Mouse (Mus musculus): ENCODE results near the gene Cnn2.

The Cnn2 gene

DNA sequence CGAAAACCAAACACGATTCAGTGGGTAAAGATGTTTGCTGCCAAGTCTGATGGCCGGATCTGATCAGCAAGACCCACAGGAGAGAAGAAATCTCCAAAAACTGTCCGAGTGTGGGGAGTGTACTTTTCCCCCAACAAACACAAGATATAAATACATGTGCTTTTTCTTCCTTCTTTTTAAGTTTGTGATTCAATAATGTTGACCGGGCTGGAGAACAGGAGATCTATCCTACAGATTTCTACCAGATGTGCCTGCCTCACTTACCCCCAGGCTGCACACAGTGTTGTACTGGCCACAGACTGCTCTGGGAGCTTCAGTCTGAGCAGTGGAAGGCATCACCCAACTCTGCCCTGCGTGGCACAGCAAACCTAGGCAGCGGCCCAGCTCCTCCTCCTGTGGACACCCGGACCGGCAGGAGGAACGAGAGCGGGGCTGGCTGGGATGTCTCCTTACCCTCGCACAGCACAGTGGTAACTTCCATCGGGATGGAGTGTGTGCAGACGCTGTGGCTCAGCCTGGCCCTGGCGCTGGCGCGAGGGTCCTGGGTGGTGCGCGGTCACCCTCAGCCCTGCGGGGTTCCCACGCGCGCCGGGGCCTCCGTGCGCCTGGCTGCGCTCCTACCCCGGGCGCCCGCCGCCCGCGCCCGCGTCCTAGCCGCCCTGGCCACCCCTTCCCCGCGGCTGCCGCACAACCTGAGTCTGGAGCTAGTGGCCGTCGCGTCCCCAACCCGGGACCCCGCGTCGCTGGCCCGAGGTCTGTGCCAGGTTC is 17.8 kb upstream of the Cnn2 start, which contains the start of gene Grin3b:
Grin3b (plus strand) TSS at position 301 of the 768 bp plus-strand sequence.
- DNase-seq: no peak

DNA sequence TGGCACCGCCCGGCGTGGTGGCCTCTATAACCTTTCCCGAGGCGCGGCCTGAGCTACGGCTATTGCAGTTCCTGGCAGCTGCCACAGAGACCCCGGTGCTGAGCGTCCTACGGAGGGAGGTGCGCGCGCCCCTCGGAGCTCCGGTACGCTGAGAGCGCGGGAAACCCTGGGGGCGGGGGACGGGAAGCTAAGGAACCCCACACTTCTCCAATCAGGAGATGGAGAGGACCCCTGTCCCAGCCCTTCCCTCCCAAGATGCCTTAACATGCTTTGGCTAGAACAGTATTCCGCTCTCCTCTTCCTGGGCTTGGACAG is 17.2 kb upstream of the Cnn2 start:
- no peak for DNase-seq

DNA sequence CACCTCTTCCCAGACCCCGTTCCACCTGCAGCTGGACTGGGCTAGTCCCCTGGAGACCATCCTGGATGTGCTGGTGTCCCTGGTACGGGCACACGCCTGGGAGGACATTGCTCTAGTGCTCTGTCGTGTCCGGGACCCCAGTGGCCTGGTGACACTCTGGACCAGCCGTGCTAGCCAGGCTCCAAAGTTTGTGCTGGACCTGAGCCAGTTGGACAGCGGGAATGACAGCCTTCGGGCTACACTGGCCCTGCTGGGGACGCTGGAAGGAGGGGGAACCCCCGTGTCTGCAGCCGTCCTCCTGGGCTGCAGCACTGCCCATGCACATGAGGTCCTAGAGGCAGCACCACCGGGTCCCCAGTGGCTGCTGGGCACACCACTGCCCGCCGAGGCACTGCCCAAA is 15.6 kb upstream of the Cnn2 start:
- no peak for DNase-seq

DNA sequence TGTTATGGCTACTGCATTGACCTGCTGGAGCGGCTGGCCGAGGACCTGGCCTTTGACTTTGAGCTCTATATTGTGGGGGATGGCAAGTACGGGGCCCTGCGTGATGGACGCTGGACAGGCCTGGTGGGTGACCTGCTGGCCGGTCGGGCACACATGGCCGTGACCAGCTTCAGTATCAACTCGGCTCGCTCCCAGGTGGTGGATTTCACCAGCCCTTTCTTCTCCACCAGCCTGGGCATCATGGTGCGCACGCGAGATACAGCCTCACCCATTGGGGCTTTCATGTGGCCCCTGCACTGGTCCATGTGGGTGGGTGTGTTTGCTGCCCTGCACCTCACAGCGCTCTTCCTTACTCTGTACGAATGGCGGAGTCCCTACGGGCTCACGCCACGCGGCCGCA is 14.3 kb upstream of the Cnn2 start:
- DNase-seq: no peak

DNA sequence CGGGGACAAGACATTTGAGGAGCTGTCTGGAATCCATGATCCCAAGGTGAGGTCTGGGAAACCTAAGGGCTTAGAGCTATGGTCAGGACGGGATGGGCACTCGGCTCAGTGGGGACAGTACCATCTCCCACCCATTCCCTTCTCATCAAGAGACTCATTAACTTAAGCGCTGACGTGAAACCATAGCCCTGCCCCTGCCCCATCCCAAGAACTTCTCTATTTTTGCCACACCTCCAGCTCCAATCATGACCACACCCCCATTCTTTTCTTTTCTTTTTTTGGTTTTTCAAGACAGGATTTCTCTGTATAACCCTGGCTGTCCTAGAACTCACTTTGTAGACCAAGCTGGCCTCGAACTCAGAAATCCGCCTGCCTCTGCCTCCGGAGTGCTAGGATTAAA is 13.7 kb upstream of the Cnn2 start:
- DNase-seq: no peak

DNA sequence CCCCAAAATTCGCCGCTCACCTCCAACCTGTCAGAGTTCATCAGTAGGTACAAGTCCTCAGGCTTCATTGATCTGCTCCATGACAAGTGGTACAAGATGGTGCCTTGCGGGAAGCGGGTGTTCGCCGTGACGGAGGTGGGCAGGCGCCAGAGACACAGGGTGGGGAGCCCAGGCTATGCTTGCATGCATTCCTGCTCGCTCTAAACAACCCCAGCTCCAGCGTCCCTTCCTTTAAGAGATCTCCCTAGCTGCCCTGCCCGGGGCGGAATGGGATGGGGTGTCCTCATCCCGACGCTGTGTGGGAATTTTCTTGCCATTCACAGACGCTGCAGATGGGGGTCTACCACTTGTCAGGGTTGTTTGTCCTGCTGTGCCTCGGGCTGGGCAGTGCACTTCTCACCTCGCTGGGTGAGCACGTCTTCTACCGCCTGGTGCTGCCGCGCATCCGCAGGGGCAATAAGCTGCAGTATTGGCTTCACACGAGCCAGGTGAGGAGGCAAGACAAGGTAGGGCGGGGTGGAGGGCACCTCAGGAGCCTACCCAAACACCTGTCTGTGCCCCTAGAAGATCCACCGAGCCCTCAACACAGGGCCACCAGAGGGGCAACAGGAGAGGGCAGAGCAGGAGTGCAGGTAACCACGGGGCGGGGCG is 12.2 kb upstream of the Cnn2 start:
- DNase-seq: no peak

DNA sequence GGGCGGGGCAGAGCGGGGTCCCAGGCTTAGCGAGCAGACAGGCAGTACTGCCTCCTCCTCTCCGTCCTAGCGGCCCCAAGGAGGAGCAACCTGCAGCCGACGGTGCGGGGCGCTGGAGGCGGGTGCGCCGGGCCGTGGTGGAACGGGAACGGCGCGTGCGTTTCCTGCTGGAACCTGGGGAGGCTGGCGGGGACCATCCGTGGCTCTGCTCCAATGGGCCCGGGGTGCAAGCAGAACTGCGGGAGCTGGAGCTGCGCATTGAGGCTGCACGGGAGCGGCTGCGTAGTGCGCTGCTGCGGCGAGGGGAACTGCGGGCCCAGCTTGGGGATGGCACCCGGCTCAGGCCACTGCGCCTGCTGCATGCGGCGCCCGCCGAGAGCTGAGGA is 11.7 kb upstream of the Cnn2 start:
- DNase-seq: no peak

DNA sequence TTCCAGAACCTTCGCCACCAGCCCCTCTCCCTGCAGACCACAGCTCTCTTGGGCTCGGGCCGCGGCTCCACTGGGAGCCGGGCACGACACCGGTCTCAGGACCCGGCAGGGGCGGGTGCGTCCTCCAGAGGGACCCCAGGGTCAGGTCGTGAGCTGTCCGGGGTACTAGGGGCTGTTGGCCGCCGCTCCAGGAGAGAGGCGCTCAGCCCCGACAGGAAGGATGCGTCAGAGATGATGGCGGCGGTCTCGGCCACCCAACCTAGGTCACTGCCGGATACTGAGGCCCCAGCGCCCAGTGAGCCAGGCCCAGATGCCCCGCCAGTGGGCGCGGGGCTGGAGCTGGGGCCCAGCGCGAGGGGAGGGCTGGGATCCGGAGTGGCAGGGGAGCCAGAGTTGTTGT is 11.1 kb upstream of the Cnn2 start:
- DNase-seq: no peak

DNA sequence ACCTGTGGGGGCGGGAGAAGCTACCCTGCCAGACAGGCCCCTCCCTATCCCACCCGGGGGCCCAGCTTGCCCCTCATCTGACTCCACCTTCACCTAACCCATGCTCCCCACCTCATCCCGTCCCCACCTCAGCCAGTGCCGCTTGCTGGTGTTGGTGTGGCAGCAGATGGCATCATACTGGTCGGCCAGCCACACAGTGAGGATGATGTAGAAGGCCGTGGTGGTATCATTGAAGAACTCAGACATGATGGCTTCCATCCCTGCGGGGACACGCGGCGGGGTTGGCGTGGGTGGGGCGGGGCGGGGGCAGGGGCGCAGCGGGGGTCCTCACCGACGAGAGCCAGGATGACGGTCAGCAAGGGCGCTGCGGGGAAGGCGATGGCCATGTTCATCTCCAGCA is 10.3 kb upstream of the Cnn2 start:
- DNase-seq: no peak

DNA sequence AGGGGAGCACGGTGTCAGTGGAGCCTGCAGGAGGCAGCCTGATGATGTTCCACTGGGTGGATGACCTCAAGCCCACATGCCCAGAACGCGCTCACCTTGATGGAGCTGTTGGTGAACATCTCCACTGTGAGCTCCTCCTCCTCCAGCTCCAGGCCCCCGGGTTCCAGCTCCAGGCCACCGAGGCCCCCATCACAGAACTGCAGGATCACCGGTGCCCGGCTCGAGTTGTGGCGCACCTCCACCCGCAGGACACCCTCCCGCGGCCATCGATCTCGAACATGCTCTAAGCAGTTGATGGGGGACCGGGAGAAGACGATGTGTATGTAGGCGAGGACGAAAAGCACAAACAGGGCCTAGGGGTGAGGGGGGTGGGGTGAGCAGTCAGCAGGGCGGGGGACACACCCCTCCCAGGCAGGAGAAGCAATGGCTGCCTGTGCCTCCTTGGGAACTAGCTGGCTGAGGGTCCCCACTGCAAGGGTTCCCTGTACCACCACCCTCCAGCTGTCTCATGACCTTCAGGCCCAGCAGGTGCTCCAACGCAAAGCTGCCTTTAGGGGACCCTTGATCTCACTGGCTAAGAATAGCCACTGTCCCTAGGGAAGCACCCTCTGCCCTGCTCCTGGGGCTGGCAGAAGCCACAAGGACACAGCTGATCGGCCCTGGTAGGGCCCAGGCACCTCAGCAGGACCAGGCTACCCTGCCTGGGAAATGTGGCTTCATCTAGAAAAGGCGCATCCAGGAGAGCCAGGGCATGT is 8.8 kb upstream of the Cnn2 start:
- DNase-seq: no peak

DNA sequence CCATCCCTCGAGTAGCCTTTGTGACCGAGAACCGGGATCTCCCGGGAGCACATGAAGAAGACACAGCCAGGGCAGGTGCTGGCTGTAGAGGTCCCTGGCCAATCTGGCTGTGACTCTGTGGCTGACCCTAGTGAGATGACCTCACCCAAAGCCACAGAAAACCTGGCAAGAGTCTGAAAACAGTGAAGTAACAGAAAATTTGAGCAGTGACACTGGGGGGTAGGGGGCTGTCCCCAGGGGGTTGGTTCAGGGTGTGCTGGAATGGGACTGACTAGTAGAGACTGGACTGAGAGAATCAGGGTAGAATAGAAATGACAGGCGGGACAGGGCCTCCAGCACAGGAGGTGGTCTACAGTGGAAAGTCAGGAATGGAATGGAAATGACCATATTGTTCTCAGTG is 5.2 kb upstream of the Cnn2 start:
- DNase-seq: no peak

DNA sequence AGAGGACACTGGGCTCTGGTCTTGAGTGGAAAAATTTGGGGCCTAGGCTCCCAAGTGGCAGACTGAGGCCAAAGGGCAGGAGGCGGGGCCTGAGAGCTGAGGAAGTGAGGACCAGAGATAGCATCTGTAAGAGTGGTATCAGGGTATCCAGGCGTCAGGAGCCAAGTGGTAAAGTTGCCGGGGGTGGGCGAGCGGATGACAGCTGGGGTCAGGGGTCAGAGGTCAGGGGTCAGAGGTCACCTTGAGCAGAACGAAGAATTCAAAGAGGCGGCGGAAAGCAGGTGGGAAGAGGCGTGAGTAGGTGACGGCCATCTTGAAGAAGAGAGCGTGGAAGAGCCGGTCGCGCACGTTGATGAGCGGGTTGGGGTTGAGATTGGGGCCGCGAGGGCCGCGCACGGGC is 4.7 kb upstream of the Cnn2 start:
- DNase-seq: peak; percentile 59 to 69

DNA sequence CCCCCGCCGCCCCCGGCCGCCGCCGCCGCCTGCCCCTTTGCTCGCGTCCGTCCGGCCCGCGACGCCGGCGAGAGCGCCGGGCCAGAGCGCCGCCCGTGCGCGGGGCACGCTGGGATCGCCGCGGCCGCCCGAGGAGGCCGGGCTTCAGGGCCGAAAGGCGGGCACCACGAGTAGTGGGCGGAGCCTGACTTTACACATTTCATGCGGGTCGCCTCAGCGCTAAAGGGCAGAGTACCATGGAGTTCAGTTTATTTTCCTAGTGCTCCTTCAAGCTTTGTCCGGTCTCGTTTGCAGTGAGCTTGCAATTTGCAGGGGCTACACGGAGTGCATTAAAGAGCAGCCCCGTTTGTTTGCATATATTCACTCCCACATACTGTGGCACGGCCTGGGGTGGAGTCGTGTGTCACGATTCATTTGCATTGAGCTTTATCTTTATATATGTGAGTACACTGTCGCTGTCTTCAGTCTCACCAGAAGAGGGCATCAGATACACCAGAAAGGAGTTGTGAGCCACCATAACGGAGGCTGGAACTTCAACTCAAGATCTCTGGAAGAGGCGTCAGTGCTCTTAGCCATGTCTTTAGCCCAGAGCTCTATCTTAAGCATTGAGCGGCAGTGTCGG is 4.1 kb upstream of the Cnn2 start, which contains the start of gene Tmem259:
Tmem259 (minus strand) TSS at position 136 of the 622 bp plus-strand sequence.
- DNase-seq: peak; percentile 80 to 87

DNA sequence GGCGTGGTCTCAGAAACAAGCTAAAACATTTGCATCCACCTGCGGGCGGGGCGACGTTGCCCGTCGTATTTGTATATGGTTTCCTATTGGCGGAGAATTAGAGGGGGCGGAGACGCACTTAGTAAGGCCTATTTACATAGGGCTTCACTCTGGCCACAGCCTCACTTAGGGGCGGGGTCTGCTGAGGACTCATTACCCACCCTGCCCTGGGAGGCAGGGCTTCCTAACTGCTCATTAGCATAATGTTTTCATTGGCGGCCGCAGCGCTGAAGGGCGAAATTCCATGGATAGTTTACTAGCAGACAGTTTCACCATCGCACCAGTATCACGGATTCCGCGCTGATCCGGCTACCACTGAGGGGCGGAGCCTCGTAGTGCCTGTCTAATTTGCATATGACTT is 3.5 kb upstream of the Cnn2 start:
- DNase-seq: peak; percentile 91 to 93

DNA sequence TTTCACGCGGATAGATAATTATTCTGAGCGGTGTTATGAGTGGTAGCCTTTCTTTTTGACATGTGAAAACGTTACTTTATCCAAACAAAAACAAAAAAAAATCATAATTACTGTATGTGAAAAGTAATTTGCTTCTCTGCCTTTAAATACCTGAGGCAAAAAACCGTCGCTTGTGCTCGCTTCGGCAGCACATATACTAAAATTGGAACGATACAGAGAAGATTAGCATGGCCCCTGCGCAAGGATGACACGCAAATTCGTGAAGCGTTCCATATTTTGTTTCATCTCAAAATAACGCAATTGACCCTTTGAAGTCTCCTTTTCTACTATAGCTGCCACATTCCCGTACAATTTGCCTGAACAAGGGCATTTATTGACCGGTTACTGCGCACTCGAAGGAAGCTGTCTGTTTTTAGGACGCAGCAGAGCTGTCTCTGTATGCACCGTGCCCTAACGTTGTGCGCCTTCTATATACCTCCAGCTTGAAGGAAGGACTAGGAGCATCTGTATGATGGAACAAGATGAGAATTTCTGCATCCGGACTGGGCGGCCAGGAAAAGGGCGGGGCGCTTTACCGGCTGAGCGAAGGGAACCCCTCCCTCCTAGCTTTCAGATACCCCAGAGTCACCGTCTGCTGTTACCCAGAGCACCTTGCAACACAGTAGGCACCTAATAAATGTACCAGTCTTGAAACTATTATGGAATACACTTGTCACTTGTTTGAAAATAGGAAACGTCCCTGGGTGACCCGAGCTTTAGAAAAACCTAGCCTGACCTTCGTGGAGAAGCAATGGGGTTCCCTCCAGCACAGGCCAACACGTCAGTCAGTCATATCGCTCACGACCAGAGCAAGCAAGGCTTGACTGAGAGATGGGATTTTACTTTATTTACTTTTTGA is 2.8 kb upstream of the Cnn2 start:
- DNase-seq: peak; percentile 73 to 79

DNA sequence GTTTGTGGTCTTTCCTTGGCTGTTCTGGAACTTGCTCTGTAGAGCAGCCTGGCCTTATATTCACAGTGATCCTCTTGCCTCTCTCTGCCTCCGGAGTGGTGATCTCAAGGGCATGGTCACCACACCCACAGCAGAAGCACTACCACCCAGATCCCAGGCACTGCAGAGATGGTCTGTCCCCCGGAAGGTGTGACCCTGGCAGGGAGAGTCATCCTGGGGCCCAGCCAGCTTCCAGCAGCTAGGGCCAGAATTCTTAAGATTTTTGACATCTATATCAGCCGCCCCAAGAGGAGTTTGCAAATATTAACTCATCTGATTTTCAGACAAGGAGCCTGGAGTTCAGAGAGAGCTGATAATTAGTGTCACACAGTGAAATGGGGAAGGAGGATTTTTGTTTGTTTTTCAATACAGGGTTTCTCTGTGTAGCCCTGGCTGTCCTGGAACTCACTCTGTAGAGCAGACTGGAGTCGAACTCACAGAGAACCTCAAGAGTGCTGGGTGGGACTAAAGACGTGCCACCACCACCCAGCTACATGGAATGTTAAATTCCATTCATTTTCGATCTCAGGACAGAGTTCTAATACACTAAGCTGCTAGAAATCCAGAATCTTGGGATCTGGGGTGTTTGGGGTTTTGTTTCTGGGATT is 2.0 kb upstream of the Cnn2 start:
- peak in 1 of 2 experiments; percentile 9 for DNase-seq

DNA sequence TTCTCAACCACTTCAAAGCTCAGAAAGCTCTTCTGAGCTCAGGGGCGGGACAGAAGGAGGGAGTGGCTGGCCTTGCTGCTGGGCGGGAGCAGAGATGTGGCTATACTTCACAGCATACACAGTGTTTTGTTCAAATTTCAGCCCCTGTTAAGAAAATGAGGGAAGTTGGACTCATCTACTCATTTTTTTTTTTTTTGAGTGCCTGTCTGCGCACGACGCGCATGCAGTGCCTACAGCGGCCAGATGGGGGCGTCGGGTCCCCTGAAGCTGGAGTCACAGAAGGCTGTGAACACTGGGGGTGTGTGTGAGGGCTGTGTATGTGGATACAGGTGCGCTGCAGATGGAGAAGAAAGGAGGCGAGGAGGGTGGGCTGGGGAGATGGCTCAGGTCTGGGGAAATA is 1.4 kb upstream of the Cnn2 start:
- DNase-seq: peak; percentile 86 to 95

DNA sequence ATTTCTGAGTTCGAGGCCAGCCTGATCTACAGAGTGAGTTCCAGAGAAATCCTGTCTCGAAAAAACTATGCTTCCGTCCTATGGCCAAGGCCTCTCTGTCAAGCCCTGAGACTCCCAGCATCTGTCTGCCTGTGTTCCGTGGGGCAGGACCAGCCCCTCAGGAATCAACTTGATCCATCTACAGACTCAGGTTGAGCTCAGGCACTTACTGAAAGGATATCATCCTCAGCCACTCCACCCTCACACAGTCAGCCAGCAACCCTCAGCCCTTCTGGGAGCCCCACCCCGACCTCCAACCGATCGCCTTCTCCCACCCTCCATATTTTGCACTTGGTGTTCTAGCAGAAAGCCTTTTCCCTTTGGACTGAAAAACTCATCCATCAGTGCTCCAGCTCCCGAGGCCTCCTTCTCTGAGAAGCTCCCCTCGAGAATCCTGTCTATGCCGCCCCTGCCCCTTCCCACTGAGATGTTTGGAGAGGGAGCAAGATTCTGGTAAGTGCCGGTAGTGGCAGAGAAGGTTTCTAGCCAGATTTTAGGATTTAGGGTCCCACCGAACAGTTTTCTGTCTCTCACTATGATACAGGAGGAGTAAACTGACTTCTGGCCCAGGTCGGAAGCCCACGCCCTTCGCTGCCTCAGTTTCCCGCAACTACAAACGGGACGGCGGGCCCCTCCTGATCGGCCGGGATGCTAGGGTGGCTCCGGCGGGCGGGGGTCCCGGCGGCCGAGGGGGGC is 446 bp upstream of the Cnn2 start:
- peak in 1 of 2 experiments; percentile 30 for DNase-seq

DNA sequence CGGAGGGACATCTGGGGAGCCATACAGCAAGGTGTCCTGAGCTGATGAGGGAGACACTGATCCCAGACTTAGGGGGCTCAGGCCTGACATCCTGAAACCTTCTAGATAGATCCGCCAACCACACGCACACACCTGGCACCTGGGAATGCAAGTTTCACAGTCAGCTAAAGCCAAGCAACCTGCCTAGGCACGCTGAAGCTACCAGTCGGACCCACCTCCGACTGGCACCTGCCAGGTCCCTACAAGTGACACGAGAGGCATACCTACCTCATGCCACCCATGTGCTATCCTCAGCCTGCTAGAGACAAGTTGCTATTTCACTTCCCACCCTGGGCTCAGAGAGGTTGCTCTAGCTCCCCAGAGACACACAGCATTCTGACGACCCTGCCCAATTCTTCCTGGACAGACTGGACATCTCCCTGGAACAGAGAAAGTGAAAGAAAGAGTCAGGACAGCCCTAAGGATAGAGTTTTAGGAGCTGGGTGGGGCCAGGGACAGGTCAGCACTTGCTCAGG is 945 bp downstream of the Cnn2 start:
- no peak for DNase-seq

DNA sequence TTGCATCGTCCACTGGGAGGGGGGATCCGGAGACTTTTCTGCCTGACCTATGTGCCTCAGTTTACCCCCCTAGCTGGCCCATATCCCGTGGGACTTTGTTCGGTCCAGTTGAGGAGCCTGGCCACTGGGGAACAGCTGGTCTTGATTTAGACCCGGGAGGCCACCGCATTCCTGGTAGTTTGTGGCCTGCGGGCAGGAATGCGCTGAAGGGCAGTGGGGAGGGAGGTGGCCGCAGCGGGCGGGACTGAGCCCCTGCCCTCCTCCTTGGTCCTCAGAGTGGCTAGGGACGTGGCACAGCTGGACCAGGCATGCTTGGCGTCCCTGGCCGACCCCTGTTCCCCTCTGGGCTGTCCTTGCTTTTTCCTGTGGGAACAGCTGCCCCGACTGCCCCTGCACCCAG is 1.5 kb downstream of the Cnn2 start:
- DNase-seq: no peak

DNA sequence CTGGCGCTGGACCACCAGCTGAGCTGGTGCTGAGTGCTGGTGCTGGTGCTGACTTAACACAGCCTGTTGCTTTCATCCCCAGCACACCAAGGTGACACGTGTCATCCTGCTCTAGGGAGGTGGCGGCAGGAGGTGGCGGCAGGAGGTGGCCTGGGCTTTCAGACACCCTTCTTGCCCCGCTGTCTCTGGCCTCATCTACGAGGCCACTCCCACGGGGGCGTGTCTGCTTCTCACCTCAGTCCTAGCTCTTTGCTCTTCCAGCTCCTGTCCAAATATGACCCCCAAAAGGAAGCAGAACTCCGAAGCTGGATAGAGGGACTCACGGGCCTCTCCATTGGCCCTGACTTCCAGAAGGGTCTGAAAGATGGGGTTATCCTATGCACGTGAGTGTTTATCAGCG is 2.7 kb downstream of the Cnn2 start:
- DNase-seq: no peak

All from spleen, adult 18-20 months (tissue).